Mouse (Mus musculus): ENCODE measurements at regions not wholly inside any gene's neighbourhood (a gene's known extent, or its start where the extent isn't known, plus 50 kb on each side); places are given as distances from the start of the nearest gene placed in this dataset.

DNA sequence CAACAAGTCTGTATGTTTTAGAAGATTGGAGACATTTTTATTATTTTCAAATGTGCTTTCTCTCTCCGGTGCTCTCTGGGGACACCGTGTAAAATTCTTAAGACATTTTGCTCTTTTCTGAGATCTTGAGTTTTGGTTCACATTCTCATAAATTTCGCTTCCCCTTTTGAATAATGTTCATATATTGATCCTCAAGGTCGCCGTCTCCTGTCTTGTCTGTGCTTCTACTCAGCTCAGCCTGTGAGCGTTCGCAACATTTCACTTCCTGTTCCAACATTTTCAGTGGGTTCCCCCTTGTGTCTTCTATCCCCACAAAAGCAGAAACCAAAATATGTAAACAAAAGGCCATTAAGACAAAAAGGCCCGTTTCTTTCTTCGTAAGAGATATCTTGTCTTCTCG, 154.5 kb downstream of the Atxn7l3b start:
- TF ChIP-seq CTCF (IDR thresholded peaks at IDR 0.05; ENCODE audit: control insufficient read depth, insufficient read depth, insufficient read length) (no peak), USF1 (IDR thresholded peaks at IDR 0.05; ENCODE audit: low read depth) (no peak), CEBPB (IDR thresholded peaks at IDR 0.05; ENCODE audit: low read depth) (no peak), MAX (IDR thresholded peaks at IDR 0.05) (no peak), FOSL1 (IDR thresholded peaks at IDR 0.05; ENCODE audit: insufficient read depth, low read length, poor library complexity, severe bottlenecking) (no peak), MYOD1 (IDR thresholded peaks at IDR 0.05; ENCODE audit: control insufficient read depth, insufficient read length, low read depth) (no peak)

Data from C2C12 (cell line).